Mouse (Mus musculus): ENCODE measurements around the gene Selenon.

- TF ChIP-seq POLR2A (IDR thresholded peaks at IDR 0.05; ENCODE audit: low read depth, low read length), result no peak
- TF ChIP-seq USF1 (IDR thresholded peaks at IDR 0.05; ENCODE audit: low read depth, low read length), result no peak
Observed at GRCm38 (mm10) chr4:134583513-134583912, 31.5 kb upstream of the Selenon start.
